Mouse (Mus musculus) spleen, postnatal 14 days (tissue): ENCODE data around the gene Ddx6.
"Not testable (repeated sequence)": the region's sequence is repeated elsewhere in the genome, so short reads cannot be mapped to it uniquely, and the experiment has no call there.

ENCODE experiments used
- DNase-seq, 2 experiments: peaks; one replicate each; pipeline ENCODE4 v3.0.0; 2021 to 2022; ENCODE audit warnings: low spot score in 2 of 2

Ddx6 gene

DNA sequence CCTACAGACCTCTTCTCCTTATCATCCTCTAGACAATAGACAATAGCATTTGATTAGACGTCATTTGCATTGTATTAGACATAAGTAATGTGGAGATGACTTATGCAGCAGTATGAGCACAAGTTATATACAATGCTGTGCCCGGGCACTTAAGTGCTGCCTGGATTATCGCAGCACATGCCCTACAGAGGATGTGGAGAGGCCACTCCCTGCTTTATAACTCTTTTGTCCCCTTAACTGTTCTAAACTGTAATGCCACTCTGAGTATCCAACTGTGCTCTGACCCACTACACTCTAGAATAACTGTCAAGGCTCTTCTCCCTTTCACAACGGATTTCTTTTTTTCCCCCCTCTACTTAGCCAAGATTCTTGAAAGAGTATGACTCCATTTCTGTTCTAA, 10.8 kb upstream of the Ddx6 start:
- DNase-seq = no peak

DNA sequence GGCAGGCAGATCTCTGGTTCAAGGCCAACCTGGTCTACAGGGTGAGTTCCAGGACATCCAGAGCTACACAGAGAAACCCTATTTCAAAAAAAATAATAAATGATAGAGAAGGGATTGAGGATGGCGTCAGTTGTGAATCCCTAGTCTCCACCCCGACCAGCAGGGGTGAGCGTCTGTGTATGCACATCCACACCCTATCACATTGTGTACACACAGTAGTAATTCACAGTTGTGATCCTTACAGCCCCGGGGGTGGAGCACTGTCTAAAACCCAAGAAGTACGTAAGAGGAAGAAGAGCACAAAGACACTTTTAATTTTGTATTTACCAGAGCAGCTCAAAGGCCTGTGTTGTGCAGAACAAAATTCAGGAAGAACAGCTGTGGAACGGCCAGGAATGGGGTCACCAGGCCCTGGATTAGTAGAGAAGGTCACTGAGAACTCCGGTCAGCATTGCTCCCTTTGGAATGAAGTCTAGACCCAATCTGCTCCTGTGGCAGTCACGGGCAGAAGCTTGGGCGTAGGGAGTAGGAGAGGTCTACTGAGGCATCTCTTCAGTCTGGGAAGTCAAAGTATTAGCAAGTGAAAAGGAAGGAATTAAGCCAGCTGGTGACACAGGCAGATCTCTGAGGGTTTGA, 9.7 kb upstream of the Ddx6 start:
- DNase-seq = no peak

DNA sequence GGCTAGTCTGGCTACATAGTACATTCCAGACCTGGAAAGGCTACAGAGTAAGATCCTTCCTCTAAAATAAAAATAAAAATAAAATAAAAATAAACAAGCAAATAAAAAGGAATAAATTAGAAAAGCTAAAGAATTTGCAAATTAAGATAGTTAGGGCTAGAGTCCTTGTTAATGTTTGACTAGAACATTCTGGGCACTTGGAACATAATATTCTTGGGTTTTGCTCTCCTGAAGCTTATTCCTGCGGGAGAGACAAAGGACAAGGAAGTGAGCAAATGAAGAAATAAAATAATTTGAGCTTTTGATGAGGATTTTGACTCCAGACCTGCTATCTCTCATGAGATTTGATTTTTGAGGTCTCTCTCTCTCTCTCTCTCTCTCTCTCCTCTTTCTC, 9.2 kb upstream of the Ddx6 start:
- no peak for DNase-seq

DNA sequence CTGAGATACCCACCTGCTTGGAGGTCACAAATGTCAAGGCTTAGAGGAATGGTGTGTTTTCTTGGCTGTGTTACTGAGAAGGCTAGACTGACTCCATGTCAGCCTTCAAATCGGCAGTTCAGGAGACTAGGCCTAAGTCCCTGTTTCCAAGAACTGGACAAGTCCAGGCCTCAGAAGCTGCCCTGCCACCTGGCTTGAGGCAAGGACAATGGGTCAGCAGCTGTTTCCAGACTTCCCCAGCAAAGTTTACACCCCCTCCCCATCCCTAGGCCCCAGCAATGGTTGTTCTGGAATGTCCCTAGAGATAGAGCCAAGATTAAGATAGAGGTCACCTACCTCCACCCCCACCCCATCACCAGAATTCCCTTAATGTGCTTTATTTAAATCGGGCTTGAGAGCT, 7.0 kb upstream of the Ddx6 start:
- DNase-seq = no peak

DNA sequence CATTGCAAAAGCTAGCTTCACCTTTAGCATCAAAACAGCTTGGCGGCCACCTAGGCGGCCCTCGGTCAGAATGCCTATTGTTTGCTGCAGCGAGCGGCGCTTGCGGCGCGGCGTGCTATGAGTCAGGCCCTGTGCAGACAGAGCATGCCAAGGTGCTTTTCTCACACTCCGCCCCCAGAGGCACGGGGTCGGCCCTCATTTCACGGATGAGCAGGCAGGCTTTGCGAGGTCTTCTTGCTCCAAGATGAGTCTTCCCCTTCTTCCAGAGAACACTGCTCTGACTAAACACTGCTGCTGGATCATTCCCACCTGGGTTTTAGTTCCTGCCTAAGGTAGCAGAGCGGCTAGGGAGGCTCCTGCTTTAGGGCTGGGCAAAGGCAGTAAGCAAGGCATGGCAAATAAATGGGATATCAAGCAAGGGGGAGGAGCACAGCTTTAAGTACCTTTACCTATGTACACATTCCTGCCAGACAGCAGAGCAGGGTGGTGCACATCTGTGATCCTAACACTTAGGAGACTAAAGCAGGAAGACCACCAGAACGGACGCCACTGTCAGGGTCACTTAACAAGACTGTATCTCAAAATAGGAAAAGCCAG, 5.7 kb upstream of the Ddx6 start:
- no peak for DNase-seq

DNA sequence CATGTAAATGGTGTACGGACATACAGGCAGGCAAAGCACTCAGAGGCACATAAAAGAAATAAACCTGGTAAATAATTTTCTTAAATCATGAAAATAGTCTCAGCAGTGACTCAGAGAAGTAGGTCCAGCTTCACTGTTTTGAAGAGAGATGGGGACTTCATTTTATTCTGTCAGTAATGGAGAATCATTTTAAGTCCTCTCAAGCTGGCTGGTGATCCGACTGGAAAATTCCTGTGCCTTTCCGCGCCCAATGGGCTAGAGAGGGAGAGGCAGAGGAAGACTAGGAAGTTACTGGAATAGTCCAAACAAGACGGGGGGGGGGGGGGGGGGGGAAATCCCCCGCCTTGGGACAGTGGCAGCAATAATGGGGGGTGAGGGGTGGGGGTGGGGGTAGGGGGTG, 5.1 kb upstream of the Ddx6 start:
- no peak for DNase-seq

DNA sequence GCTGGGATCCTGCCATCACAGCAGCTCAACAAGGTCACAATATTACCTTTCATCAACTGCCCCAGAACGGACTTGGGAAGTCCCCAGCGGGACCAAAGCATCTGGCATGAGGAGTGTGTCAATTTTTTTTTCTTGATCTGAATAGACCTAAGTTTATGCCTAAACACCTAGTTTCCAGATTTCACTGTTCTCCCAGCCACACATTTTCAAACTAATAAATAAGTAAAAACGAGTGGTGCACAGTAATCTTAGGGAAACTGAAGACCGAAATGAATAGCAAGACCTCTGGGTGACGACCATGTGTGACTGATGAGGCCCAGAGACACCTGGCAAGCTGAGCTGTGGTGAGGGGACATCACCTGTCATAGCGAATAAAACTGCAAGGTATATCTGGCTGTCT, 3.9 kb upstream of the Ddx6 start:
- DNase-seq = no peak

DNA sequence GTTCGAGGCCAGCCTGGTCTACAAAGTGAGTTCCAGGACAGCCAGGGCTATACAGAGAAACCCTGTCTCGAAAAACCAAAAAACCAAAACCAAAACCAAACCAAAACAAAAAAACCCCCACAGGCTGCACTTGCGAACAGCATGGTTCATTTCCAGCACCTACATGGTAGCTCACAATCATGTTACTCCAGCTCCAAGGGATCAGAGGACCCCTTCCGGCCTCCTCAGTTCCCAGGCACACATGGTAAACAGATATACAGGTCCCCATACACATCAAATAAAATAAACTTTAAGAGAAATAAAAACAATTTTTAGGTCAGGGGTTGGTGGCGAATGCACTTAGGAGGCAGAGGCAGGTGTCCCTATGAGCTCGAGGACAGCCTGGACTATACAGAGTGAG, 1.9 kb upstream of the Ddx6 start:
- DNase-seq = no peak

DNA sequence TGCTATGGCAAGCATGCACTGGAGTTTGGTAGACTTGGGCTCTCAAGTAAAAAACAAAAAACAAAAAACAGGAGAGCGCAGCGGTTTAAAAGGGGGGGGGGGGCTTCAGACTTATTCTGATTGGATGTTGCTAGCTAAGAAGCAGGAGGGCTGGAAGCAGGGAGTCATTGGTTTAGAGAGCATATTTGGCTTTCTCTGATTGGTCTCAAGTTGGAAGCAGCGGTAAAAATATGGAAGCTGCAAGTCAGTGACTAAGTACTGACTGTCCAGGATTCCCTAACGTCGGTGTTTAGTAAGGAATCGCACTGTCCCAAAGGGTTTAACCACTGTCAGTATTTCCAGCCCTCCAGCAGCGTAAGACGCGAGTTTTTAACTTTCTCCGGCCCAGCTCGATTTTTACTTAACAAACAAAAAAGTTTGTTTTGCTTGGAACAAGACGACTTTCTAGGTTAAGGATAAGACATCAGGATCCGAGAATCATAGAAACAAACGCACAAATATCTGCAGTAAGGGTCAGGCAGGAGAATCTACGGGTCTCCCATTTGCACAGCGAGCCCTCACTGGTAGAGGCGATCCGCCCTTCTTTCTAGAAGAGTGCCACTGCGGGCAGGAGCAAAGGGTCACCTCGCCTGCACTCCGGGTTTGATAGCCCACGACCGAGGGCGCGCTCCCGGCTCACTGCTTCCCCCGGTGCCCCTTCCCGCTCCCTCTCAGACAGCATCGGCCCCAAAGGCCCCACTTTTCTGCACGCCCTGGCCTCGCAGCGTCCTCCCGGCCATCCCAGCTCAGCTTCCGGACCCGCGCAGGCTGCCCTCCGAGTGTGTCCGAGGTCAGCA, 1.0 kb upstream of the Ddx6 start:
- peak in 1 of 2 experiments; percentile 36 for DNase-seq

DNA sequence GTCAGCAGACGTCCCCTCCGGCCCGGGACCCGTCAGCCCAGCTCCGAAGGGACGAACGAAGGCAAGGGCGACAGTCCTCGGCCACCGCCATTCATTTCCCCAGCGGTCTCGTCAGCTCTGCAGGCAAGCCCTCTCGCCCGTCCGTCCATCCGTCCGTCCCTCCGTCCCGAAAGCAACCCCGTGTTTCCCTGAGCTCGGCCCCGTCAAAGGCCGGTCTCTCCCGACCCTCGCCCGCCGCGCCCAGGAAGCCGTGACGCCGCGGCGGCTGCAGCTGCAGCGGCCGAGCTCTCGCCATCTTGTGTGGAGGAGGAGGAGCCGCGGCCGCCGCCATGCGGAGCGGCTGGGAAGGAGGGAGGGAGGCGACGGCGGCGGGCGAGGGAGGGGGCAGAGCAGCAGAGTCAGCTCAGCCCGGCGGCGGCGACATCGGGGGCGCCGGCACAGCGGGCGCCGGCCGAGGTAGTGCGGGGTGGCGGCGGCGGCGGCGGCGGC, 358 bp upstream of the Ddx6 start:
- peak; percentile 68 to 79 for DNase-seq

DNA sequence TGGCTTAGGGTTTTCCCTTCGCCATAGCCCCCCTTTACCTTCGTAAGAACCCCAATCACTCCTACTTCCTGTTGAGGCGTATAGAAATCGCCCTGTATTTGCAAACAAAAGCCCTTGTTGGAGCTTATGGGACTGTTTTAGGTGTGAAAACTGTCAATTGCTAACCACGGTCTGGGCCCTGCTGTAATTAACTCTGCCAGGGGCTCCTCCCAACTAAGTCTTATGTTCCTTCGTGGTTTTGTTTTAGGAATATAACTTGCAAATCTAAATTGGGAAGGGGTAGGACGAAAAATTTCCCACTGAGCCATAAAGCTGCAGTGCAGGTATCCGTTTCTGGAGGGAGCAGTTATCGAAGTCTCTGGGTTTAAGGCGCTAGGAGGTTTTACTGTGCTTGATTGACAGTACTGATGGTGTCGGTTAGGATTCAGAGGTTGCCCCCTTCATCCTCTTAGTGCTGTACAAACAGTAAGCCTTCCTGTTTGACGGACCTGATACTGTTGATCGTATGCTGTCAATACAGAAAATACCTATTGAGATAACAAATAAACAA, 999 bp downstream of the Ddx6 start:
- DNase-seq = no peak

DNA sequence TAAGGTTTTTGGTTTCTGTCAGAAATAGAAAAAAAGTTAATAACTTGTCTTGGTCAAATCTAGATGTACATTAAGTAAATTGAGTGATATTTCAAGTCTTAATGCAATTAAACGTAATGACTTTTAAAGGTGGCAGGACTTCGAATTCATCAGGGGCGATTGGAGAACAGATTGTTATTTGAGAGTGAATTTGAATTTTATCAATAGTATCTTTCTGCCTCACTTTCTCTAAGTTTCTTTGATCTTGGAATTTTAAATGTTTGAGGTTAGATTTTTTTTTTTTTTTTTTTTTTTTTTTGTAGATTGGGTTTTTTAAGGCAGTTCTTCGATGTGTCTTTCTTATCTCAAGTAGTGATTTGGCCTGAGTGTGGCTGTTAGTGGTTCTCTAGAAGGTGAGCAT, 2.0 kb downstream of the Ddx6 start:
- DNase-seq = no peak

DNA sequence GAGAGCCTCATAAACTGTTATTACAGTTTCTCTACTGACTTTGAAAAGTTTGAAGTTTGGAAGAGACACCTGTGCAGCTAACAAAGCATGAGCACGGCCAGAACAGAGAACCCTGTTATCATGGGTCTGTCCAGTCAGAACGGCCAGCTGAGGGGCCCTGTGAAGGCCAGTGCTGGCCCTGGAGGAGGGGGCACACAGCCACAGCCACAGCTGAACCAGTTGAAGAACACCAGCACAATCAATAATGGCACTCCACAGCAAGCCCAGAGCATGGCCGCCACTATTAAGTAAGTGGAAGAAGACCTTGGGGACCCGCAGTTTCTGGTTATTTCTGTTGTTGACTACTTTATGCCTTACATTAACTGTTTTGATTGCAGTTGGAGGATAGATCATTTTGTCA, 2.6 kb downstream of the Ddx6 start:
- DNase-seq = no peak

DNA sequence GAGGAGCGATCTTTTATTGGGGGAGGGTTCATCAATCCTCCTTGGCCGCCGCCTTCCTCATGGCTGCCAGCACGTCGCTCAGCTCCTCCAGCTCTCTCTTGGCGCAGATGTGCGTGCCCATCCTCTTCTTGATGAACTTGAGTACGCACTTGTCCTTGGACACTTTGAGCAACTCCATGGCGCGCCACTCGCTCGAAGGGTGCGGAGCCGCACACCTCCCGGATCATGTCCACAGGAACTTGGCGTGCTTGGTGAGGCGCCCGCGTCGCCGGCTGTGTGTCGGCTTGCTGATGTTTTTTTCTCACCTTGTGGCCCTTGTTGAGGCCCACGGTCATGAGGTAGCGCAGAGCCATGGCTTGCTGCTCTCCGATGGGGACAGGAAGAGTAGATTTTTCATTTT, 5.7 kb downstream of the Ddx6 start:
- no peak for DNase-seq

DNA sequence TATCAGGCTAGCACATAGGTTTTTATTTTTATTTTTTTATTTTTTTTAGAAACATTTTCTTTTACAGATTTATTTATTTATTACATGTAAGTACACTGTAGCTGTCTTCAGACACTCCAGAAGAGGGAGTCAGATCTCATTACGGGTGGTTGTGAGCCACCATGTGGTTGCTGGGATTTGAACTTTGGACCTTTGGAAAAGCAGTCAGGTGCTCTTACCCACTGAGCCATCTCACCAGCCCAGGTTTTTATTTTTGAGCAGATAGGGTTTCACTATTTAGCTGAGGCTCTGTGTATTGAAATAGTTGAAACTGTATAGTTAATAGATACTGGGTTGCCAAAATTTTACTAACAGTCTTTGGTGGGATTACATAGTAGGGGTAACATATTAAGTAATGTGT, 8.4 kb downstream of the Ddx6 start:
- not testable (repeated sequence) for DNase-seq

DNA sequence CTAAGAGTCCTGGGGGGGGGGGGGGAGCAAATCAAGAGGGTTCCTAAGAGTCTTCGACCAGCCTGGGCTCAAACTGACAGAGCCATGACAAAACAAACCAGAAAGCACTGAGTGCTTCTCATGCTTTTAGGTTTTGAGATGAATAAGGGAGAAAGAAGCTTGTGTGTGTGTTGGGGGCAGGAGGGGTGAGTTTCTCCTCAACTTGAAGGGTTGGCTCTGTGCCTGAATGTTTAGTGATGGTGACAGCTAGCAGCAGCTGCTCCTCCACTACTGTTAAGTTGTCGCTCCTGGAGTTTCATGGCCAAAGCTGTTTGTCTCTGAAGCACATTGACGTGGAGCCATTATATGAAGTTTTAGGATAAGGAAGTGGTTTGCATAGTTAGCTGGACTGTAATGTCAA, 16.4 kb downstream of the Ddx6 start:
- DNase-seq = no peak

DNA sequence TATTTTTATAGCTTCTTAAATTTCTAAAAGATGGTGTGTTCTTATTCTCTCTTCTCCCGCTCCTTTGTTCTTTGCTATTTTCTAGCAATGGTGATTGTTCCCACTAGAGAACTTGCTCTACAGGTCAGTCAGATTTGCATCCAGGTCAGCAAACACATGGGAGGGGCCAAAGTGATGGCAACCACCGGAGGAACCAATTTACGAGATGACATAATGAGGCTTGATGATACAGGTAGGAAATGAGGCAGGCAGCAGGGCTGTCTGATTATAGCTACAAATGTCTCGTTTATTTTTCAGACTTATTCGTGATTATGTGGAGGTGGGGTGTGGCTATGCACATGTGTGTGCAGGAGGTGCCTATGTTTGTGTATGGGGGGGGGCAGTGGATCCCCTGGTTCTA, 19.7 kb downstream of the Ddx6 start:
- no peak for DNase-seq

DNA sequence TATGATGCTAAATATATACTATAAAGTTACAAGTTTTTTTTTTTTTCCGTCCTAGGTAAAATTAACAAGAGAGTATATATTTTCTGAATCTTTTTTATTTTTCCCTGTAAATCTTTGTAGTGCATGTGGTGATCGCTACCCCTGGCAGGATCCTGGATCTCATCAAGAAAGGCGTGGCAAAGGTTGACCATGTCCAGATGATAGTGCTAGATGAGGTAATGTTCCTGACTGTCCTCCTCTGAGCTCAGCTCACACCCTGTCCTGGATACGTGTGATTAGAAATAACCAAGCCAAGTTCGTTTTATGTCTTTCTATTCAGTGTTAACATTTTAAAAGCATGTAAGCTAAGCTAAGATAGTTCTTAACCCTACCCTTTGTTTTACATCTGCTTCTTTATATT, 21.6 kb downstream of the Ddx6 start:
- no peak for DNase-seq

DNA sequence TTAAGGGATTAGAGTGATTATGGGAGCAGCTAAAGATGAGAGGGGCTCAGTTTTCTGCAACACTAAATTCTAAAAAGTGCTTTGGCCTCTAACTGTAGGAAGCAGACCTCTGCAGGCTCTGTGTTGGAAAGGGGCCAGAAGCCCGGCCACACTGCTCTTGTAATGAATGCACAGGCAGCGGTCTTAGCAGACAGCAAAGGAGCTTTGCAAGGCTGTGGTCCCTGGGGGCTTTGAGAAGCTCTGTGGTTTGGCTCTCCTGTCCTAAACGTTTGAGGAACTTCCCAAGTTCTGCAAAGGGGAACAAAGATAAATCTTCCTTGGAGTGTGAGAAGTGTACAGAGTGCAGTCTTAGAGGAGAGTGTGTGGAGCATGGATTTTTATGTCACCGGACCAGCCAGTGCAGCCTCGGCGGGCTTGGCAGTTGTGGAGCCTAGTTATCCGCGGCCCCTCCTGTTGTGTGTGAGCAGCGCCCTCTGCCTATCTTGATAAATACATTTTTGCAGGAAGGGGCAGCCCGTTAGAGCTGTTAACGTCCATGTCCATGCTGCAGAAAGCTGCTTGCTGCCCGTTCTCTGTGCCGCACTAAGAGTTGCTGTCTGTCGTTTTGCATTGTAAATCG, 33.0 kb downstream of the Ddx6 start:
- DNase-seq = no peak

DNA sequence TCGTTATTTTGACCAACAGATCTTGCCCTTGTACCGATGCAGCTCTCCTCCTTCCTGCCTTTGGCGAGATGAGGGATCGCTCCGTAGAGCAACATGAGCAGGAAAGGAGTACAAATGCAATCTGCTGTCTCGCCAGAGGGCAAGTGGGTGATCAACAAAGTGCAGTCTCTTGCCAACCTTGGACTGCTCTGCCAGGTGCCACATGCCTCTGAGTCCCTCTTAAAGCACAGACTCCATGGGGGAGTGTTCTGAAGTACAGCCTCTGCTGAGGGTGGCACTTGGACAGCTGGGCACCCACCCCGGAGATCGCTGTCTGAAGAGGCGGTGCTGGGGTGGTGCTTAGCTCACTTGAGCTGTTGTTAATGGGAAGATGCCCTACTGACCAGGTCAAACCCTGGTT, 34.0 kb downstream of the Ddx6 start:
- DNase-seq = not testable (repeated sequence)

DNA sequence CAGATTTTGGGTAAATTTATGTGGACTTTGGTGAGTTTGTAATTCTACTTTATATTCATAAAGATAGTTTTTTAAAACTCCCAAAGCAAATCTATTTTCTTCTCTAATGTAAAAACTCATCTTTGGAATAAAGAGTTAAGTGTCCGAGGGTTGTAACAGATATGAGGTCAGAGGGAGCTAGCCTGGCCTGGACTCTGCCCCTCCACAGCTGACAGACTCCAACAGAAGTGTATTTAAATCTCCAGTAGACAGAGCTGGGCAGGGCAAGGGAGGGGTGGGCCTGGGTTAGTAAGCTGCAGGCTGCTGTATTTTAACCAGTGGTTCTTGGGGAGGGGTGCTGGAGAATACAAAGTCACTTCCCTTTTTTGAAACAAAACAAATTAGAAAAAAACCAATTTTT, 35.3 kb downstream of the Ddx6 start:
- not testable (repeated sequence) for DNase-seq

DNA sequence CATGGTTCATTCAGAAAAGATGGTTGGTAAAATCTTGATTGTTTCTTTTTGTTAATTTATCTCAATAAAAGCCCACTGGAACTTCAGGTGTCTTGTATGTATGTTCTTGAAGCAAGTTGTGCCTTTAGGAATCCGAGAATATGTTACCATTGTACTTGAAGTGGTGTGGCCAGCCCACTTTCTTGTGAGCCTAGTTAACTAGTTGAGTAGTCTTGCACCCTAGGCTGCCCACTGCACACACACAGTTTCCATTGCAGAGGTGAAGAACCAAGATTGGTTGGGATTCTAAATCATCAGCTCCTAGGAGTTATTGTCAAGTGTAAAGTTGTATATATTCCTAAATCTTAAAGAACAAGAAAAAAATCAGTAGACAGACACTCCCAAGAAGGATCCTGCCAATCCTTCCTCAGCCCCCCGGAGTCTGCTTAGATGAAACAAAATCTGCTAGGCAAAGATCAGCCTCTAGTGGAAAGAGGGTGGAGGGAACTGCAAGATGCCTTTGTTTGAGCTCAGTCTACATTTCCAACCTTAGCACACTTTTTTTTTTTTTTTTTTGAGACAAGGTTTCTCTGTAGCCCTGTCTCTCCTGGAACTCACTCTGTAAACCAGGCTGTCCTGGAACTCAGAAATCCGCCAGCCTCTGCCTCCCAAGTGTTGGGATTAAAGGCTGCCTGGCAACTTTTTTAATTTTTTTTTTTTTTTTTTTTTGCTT, 36.1 kb downstream of the Ddx6 start:
- DNase-seq = no peak
